ENCODE assay signal across 18 mouse cellular contexts in genomic region chr6:72949161-72949756, GRCm38 (mm10). TPM values are rescaled to one million over a fixed set of nuclear protein-coding genes. Genes with fewer than 3 reads are reported as not detected.
A peak's percentile ranks its signal among the peaks of the same experiment; 100 is the strongest.
DNase-seq lines count a peak whose midpoint lies in the region; ATAC-seq lines count a peak whose summit lies in the region.
"Had no signal": no experiment of that assay in that cellular context is flagged by ENCODE, and none has a peak within 500 bp of the region (broad histone marks: within the 10 kb centered on the region; RNA-seq: fewer than 3 reads in every experiment).

No protein-coding gene starts in this region.

- H3K36me3 ChIP-seq in forebrain, embryonic 15.5 days = no peaks in the 10 kb centered on the region
- H3K36me3 ChIP-seq in forebrain, embryonic 13.5 days (ENCODE audit: poor library complexity, severe bottlenecking) = no peaks in the 10 kb centered on the region
- H3K36me3 ChIP-seq: embryonic facial prominence, embryonic 12.5 days; limb, embryonic 15.5 days had no signal

- DNase-seq in brain, adult 2 months (ENCODE audit: low read depth, low spot score) = peak; percentile 90
- peak; percentile 74 for DNase-seq in layer of hippocampus, adult 9-10 months (ENCODE audit: low spot score)
- peak; percentile 73 to 79 for DNase-seq in left cerebral cortex, postnatal 36 days (ENCODE audit: low spot score in 2 of 2)
- no peak for DNase-seq in cerebellum, adult 9-11 months
- no peak for DNase-seq in cerebellum, adult 9-10 months
- DNase-seq: heart, adult 11 months; kidney, adult 11 months; kidney, postnatal 25 days; thymus, postnatal 25 days had no signal

- H3K27me3 ChIP-seq in forebrain, embryonic 15.5 days = no peaks in the 10 kb centered on the region
- H3K27me3 ChIP-seq in forebrain, embryonic 13.5 days = no peaks in the 10 kb centered on the region
- H3K27me3 ChIP-seq: embryonic facial prominence, embryonic 12.5 days; limb, embryonic 15.5 days; megakaryocyte, embryonic 14.5 days; Patski had no signal

- H3K27ac ChIP-seq in forebrain, embryonic 15.5 days (replicated peaks) = no peak overlapping the region
- H3K27ac ChIP-seq in forebrain, embryonic 13.5 days = no peak overlapping the region
- H3K27ac ChIP-seq: embryonic facial prominence, embryonic 12.5 days; hindbrain, embryonic 14.5 days; limb, embryonic 15.5 days had no signal

- no peak overlapping the region for H3K9ac ChIP-seq in forebrain, embryonic 15.5 days (replicated peaks)
- no peak overlapping the region for H3K9ac ChIP-seq in forebrain, embryonic 13.5 days
- H3K9ac ChIP-seq: embryonic facial prominence, embryonic 12.5 days; hindbrain, embryonic 14.5 days; limb, embryonic 15.5 days had no signal

- H3K4me2 ChIP-seq in forebrain, embryonic 15.5 days (replicated peaks) = no peak overlapping the region
- H3K4me2 ChIP-seq in forebrain, embryonic 13.5 days = no peak overlapping the region
- H3K4me2 ChIP-seq: embryonic facial prominence, embryonic 12.5 days; hindbrain, embryonic 14.5 days; limb, embryonic 15.5 days had no signal

- ATAC-seq in forebrain, embryonic 15.5 days (replicated peaks) = peak; percentile 55; the same call in 1 of the 2 replicates
- no peak for ATAC-seq in forebrain, embryonic 13.5 days
- no peak for ATAC-seq in megakaryocyte-erythroid progenitor cell, adult 5-6 weeks (replicated peaks; ENCODE audit: low FRiP score, low TSS enrichment, poor library complexity, severe bottlenecking)
- ATAC-seq: lung, postnatal 0 days; Patski had no signal

- intact Hi-C loops in left cerebral cortex, postnatal 36 days (cut with DNase I) = no loop called here

- H3K9me3 ChIP-seq in forebrain, embryonic 15.5 days = no peaks in the 10 kb centered on the region
- H3K9me3 ChIP-seq in forebrain, embryonic 13.5 days (replicated peaks) = 0 out of 2 replicates have a peak, but pooled peaks cover 3% of the 10 kb centered on the region
- H3K9me3 ChIP-seq: embryonic facial prominence, embryonic 12.5 days; limb, embryonic 15.5 days had no signal

- WGBS in forebrain, embryonic 15.5 days = 75% methylated on average over 9 of the region's 9 CpGs
- WGBS in forebrain, embryonic 13.5 days = 87% methylated on average over 9 of the region's 9 CpGs

- H3K4me1 ChIP-seq in forebrain, embryonic 15.5 days = peaks cover 3% of the 10 kb centered on the region; the same call in 1 of the 2 replicates
- H3K4me1 ChIP-seq in forebrain, embryonic 13.5 days = no peaks in the 10 kb centered on the region

- no peak overlapping the region for H3K4me3 ChIP-seq in forebrain, embryonic 15.5 days
- H3K4me3 ChIP-seq in forebrain, embryonic 13.5 days = no peak overlapping the region
- H3K4me3 ChIP-seq: embryonic facial prominence, embryonic 12.5 days; limb, embryonic 15.5 days; megakaryocyte, embryonic 14.5 days had no signal

RNA-seq across cellular contexts. Expression of gene Tmsb10, which starts 9.3 kb away (rescaled TPM):
- 4,419 and 4,667 TPM in 2 replicates for polyA plus RNA-seq in forebrain, embryonic 15.5 days (2015; fragmentation: Nextera tagmentation; extraction: Ambion mirVana)
- polyA plus RNA-seq in forebrain, embryonic 13.5 days (2015; fragmentation: Nextera tagmentation; extraction: Ambion mirVana) = 3,443 and 4,664 TPM in 2 replicates
- total RNA-seq in left cerebral cortex, postnatal 36 days (2021) = 100 to 1,000 TPM; 504 to 568 TPM
- total RNA-seq in megakaryocyte-erythroid progenitor cell, adult 5-6 weeks (2014; fragmentation: Nextera tagmentation) = 259 and 304 TPM in 2 replicates
- 303 and 381 TPM in 2 replicates for total RNA-seq in megakaryocyte-erythroid progenitor cell, adult 5-6 weeks (2017)

RNA-seq across cellular contexts. Expression of gene Kcmf1, which starts 49.5 kb away (rescaled TPM):
- 37.6 and 38.9 TPM in 2 replicates for polyA plus RNA-seq in forebrain, embryonic 15.5 days (2015; fragmentation: Nextera tagmentation; extraction: Ambion mirVana)
- 28.4 and 28.8 TPM in 2 replicates for polyA plus RNA-seq in forebrain, embryonic 13.5 days (2015; fragmentation: Nextera tagmentation; extraction: Ambion mirVana)
- 10 to 100 TPM; 64.1 to 71.5 TPM for total RNA-seq in left cerebral cortex, postnatal 36 days (2021)
- 46.9 and 63.7 TPM in 2 replicates for total RNA-seq in megakaryocyte-erythroid progenitor cell, adult 5-6 weeks (2014; fragmentation: Nextera tagmentation)
- 77.1 and 105 TPM in 2 replicates for total RNA-seq in megakaryocyte-erythroid progenitor cell, adult 5-6 weeks (2017)

Comparison
In these comparisons a context has a peak if more than half of its experiments do, and no peak if none do; other contexts are left out.
1. DNase-seq: peak in brain, adult 2 months (single experiment), layer of hippocampus, adult 9-10 months (single experiment) and left cerebral cortex, postnatal 36 days (2 of 2); none in cerebellum, adult 9-11 months (single experiment) and cerebellum, adult 9-10 months (single experiment).